Mouse (Mus musculus) cortical plate, adult 2 months (tissue): Measurements from ENCODE around the gene Olfr544.
A peak's percentile ranks its signal among the peaks of the same experiment; 100 is the strongest.

Source experiments
- CTCF ChIP-seq: fragments of 200-500 bp; IDR thresholded peaks from 2 replicates; pipeline ENCODE4 v1.5.1; 2011; ENCODE audit warnings: mild to moderate bottlenecking, control low read depth, low read length; ENCODE audit not compliant: insufficient read depth; ENCODE audit errors: extremely low read depth
- POLR2A ChIP-seq: fragments of 200-500 bp; IDR thresholded peaks from 2 replicates; pipeline ENCODE4 v1.6.1; 2011; ENCODE audit warnings: mild to moderate bottlenecking, low read length, control low read depth; ENCODE audit not compliant: insufficient read depth; ENCODE audit errors: extremely low read depth

DNA sequence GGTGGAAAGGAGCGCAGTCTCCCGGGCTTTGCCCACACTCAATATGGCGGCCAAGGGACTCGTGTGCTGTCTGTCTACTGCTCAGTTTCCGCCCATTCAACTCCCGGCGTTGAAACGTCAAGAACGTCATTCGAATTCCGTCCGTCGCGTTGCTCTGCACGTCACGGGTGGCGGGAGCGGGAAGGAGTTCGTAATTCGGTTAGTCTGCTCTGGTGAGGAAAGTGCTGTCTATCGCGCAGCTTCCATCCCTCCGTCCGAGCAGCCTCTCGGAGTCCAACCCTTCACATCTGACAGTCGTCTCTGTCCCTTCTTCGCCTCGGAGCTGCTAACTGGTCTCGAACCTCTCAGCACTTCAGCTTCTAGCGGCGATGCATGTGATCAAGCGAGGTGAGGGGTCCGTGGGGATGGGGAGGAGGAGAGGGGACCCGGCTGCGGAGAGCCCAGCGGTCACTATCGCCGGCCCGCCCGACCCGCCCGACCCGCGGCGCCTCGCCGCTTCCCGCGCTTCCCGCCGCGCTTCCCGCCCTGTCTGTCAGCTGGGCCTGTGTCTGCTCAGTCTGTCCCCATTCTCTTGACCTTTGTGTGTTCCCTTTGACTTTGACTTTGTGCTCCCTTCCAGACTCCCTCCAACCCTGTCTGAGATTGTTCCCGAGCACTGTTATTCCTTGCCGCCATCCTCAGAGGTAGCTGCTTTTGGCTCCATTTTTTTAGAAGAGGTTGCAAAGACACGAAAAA lies 46.3 kb downstream of the Olfr544 start, which contains the start of gene Rrm1:
- TF ChIP-seq CTCF (no peak), POLR2A (peak; percentile 23; the same call in 1 of the 2 replicates)
